Mouse (Mus musculus) kidney, adult 2 months (tissue): ENCODE measurements around the gene Ublcp1. TPM values are rescaled to one million over a fixed set of nuclear protein-coding genes. Genes with fewer than 3 reads are reported as not detected.

Experiments used
- DNase-seq: peaks from one replicate; pipeline ENCODE4 v3.0.0; 2021
- H3K27ac ChIP-seq: fragments of 200-500 bp; 2 replicates; pipeline ENCODE4 v1.5.1; 2012; ENCODE audit warnings: low read depth, low read length, control low read depth, inconsistent platforms; ENCODE audit not compliant: insufficient read depth
- H3K27me3 ChIP-seq: fragments of 200-500 bp; replicated peaks from 2 replicates; pipeline ENCODE4 v1.6.1; 2012; ENCODE audit warnings: mild to moderate bottlenecking, moderate library complexity, low read length, inconsistent platforms; ENCODE audit not compliant: control insufficient read depth, insufficient read depth
- H3K36me3 ChIP-seq: fragments of 200-500 bp; 2 replicates; pipeline ENCODE4 v1.6.1; 2012; ENCODE audit warnings: mild to moderate bottlenecking, moderate library complexity, low read length, inconsistent platforms; ENCODE audit not compliant: control insufficient read depth, insufficient read depth
- H3K4me1 ChIP-seq: fragments of 200-500 bp; 2 replicates; pipeline ENCODE4 v1.6.1; 2011; ENCODE audit warnings: low read length; ENCODE audit not compliant: control insufficient read depth, insufficient read depth
- H3K4me3 ChIP-seq: fragments of 200-500 bp; 2 replicates; pipeline ENCODE4 v1.5.1; 2011; ENCODE audit warnings: mild to moderate bottlenecking, low read depth, low read length, control low read depth; ENCODE audit not compliant: insufficient read depth
- CTCF ChIP-seq: fragments of 200-500 bp; conservative IDR thresholded peaks from 2 replicates; pipeline ENCODE4 v1.5.1; 2011; ENCODE audit warnings: low read depth, mild to moderate bottlenecking, control low read depth, low read length, moderate library complexity, mixed read lengths; ENCODE audit not compliant: insufficient read depth, insufficient read length
- POLR2A ChIP-seq: fragments of 200-500 bp; IDR thresholded peaks from one replicate; pipeline ENCODE4 v1.6.1; 2011; ENCODE audit warnings: low read depth, low read length, control low read depth
- WGBS: fragments of 180-500 bp; shearing (Covaris S2); methylation state at CpG from one replicate; pipeline ENCODE4 v1.1.7; 2018; 5-methylcytosine and 5-hydroxymethylcytosine counted together
- polyA plus RNA-seq: library from polyadenylated mRNA; depleted of rRNA; stranded (reverse); fragments of >200 nt; gene quantifications from 2 replicates; pipeline ENCODE4 v1.2.3, GENCODE M21; 2012

Gene Ublcp1
- polyA plus RNA-seq, 1 experiment = 18.7 TPM

DNA sequence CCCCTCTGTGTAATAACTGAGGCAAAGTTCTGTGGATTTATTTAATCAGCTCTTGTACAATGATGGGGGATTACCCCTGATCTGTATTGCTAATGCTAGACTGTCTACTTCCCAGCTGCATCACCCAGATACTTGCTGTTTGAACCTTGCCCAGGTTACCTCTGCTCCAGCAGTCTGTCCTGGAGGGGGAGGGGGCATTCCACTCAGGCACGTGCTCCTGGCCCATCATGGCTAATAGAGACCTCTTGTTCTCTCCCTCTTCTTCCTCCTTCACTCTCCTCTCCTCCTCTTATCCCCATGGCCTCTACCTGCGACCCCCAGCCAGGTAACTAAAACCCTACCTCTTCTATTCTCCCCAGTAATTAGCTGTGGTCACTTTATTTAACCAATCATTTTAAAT is 44.4 kb upstream of the Ublcp1 start:
- peak; percentile 86 for DNase-seq
- TF ChIP-seq CTCF (no peak), POLR2A (no peak)
- Histone ChIP-seq H3K27me3 (no peaks in the 10 kb centered on the region), H3K4me1 (peaks cover 6% of the 10 kb centered on the region; the same call in 1 of the 2 replicates), H3K4me3 (no peak overlapping the region), H3K27ac (no peak overlapping the region; the same call in 1 of the 2 replicates), H3K36me3 (no peaks in the 10 kb centered on the region)
- 58% methylated on average over 2 of the region's 2 CpGs for WGBS

DNA sequence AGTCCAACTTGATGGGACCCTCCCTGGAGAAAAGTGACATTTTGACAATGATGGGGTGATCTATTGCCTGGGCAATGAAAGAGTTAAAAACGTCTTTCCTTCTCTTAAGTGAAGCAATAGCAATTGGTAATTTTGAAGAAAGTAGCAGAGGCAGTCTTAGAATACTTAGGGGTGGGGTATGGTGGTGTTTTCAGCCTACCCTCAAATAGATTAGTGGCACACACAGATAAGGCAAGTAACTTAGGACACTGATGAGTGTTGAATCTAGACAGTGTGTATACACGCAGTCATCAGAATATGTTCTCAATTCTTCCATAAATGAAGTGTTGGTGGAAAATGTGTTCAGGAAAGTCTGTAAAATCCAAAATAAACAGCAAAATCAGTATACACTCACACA is 42.7 kb upstream of the Ublcp1 start:
- H3K4me1 ChIP-seq = peaks cover 6% of the 10 kb centered on the region; the same call in 1 of the 2 replicates
- no peak overlapping the region for H3K4me3 ChIP-seq
- H3K27me3 ChIP-seq = no peaks in the 10 kb centered on the region
- no peak overlapping the region for H3K27ac ChIP-seq
- TF ChIP-seq CTCF (no peak), POLR2A (no peak)
- no peak for DNase-seq
- no peaks in the 10 kb centered on the region for H3K36me3 ChIP-seq
- 52% methylated on average over 2 of the region's 2 CpGs for WGBS

DNA sequence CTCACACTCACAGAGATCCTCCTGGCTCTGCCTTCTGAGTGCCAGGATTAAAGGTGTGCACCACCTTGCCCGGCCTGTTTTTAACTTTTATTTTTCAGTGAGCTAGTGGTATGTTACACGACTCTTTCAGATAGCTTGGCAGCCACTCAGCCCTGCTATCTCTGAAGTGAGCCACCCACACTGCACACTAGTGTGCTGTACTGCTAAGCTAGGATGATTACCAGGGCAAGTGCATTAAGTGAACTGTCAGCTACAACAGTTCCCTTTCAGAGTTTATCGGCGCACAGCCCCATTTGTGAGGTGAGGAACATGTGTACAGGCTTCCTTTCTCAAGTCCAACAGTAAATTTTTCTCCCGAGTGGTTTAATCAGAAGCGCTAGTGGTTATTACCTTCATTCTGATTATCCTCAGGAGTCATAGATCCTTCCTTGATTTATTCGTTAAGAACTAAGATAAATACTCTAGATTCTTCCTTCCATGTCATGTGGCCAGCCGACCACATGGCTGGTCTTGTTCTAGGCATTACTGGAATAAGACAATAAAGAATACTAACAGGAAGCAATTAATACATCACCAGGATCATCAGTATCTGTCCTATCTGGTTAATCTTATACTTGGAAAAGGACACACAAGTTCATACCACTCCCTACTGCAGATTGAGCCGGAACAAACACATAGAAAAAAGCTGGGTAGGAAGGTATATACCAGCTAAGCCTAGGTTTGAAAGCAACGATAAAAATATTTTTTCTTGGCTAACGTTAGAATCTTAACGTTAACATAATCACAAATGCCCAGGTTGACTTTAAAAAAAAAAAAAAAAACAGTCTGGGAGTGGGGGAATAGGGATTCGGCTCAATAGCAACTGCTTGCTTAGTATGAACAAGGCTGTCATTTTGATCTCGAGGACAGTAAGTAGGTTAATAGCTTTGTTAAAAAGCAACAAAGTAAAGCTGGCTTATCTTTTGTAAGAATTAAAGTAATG is 42.0 kb upstream of the Ublcp1 start:
- Histone ChIP-seq H3K27me3 (no peaks in the 10 kb centered on the region), H3K4me3 (no peak overlapping the region), H3K27ac (peak overlapping the region; percentile 73; the same call in 1 of the 2 replicates), H3K36me3 (no peaks in the 10 kb centered on the region), H3K4me1 (no peaks in the 10 kb centered on the region)
- WGBS = 46% methylated on average over 14 of the region's 14 CpGs
- no peak for TF ChIP-seq CTCF
- no peak for TF ChIP-seq POLR2A
- peak; percentile 41 for DNase-seq

DNA sequence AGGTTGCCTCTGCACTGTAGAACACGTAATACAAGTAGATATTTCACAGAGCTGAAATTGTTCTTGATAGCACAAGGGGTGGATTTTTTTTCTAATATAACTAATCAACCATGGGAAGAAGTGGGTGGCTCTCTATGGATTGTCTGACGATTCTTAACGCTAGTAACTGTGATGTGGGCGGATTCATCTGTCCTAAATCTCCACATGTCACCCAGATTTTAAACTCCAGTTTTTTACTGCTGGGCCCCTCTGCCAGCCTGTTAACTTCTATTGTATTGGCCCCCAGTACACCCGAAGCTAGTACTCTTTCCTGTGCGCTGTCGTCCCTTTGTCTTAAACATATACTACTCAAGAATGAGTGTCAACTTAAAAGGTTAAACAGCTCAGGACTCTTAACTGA is 40.1 kb upstream of the Ublcp1 start:
- no peaks in the 10 kb centered on the region for H3K36me3 ChIP-seq
- no peak overlapping the region for H3K4me3 ChIP-seq
- no peak for DNase-seq
- H3K27ac ChIP-seq = no peak overlapping the region
- no peaks in the 10 kb centered on the region for H3K27me3 ChIP-seq
- no peak for TF ChIP-seq CTCF
- no peak for TF ChIP-seq POLR2A
- H3K4me1 ChIP-seq = no peaks in the 10 kb centered on the region
- 88% methylated on average over 7 of the region's 7 CpGs for WGBS

DNA sequence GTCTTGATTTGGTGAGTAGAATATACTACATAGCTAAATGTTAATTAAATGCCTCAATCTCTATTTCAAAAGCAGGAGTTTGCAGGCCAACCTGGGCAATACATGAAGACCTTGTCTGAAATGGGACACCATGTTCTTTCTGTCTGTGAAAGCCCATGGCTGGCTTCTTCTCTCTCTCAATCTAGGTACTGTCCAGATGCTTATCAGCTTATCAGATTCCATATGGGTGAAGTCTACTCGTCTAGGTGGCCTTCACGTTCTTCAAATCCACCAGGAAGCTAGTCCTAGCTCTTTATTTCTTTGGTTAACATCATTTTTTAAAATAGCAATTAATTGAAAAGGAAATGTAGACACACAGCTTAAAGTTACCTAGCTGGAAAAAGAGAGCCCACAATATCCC is 39.6 kb upstream of the Ublcp1 start:
- H3K27ac ChIP-seq = no peak overlapping the region
- no peaks in the 10 kb centered on the region for H3K36me3 ChIP-seq
- no peak for DNase-seq
- WGBS = 90% methylated on average over 2 of the region's 2 CpGs
- H3K4me1 ChIP-seq = no peaks in the 10 kb centered on the region
- H3K4me3 ChIP-seq = no peak overlapping the region
- H3K27me3 ChIP-seq = no peaks in the 10 kb centered on the region
- no peak for TF ChIP-seq POLR2A
- no peak for TF ChIP-seq CTCF

GRCm38 (mm10) chr11:44508876-44509275 is 38.6 kb upstream of the Ublcp1 start:
- Histone ChIP-seq H3K27ac (no peak overlapping the region), H3K4me3 (no peak overlapping the region), H3K4me1 (no peaks in the 10 kb centered on the region), H3K27me3 (no peaks in the 10 kb centered on the region), H3K36me3 (no peaks in the 10 kb centered on the region)
- TF ChIP-seq POLR2A = no peak
- no peak for TF ChIP-seq CTCF
- no peak for DNase-seq
- 77% methylated on average over 4 of the region's 4 CpGs for WGBS

DNA sequence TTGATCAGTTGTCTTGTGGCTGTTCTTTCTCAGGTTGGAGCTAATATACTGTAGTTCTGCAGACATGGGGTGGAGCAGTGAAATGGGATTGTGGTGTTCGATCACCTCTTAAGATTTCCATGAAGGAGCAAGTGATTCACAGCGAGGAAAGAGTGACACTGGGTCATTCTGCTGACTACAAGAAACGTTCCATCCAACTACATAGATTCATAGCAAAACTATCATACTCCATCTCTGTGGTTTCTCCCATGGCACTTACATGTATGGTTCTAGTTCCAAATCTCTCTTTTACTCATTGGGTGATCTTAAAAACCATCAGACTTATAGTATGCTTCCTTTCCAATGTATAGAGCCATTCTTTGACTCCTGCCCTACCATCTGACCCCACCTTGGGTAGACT is 34.5 kb upstream of the Ublcp1 start:
- TF ChIP-seq POLR2A (no peak), CTCF (no peak)
- Histone ChIP-seq H3K4me1 (no peaks in the 10 kb centered on the region), H3K4me3 (no peak overlapping the region), H3K27me3 (no peaks in the 10 kb centered on the region), H3K36me3 (no peaks in the 10 kb centered on the region), H3K27ac (no peak overlapping the region)
- DNase-seq = no peak
- 93% methylated on average over 3 of the region's 3 CpGs for WGBS
